Mouse (Mus musculus): ENCODE measurements around the gene Galc.

The Galc gene

DNA sequence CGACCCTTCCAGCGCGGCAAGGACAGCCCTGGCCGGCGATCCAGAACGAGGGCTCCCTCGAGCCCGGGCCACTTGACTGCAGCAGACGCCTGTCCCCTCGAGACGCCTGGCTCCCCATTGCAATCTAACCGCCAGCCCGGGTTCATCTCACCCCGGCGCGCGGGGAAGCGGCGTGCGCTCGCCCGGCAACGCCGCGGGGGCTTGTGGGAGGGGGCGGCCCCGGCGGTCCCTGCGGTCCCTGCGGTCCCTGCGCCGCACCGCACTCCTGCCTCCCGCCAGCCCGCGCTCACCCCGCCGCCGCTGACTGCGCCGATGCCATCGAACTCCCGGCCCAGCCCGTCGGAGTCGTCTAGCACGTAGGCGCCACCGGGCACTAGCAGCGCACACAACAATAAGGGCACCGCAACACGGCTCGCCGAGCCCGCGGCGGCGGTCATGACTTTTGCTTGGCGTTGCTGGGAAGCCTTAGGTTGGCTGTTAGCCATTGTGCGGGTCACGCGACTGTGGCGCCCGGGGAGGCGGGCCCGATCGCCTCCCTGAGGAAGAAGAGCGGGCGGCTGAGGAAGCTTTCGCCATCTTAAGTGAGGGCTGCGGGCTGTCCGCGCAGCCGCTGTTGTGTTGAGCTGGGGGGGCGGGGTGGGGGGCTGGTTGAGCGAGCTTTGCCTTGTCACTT is at the start of gene Galc:
Gene Galc, minus strand, starts transcription at position 615 of the 673 bp plus-strand sequence.
- peak; percentile 92 to 93 for DNase-seq

DNA sequence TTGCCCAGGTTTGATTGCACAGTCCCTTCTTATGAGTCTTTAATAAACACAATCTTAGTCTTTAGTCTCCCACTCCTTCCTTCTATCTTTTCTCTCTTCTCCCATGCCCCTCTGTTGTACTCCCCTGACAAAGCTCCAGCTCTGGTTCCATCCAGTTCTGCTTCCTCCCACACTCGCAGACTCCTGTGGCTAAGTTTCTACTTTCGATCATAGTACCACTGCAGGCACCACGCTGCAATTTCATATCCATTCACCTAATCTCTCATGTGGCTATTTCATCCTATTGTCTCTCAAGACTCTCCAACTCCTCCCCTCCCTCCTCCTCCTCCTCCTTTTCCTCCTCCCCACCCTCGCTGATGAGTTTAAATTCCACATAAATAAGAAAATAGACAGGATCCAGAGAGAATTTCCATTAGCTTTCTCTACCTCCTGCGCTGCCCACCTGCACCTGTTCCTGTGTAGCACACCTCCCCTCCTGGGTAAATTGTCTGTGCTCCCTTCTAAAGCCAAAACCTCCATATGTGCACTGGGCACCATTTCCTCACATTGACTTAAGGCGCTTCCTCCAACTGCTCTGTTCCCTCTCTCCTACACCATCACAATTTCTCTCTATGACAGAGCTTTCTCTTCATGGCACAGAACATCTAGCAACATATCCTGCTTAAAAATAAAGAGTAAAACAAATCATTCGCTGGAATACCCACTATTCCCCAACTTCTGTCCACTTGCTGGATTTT is 48.1 kb upstream of the Galc start:
- peak; percentile 70 to 84 for DNase-seq

DNA sequence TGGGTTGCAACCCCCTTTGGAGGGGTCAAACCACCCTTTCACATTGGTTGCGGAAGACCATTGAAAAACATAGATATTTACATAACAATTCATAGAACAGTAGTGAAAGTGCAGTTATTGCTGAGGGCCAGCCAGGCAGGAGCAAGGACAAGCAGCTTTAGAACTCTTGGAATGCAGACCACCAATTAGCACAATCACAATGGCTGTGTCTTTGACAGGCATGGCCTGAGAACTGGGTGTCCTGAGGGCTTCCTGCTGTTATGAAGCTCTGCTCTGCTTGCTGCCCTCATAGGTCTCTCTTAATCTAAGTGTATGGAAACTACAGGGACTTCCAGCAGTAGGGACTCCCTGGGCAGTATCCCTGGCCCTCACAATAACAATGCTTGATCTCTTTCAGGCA is 43.8 kb upstream of the Galc start:
- DNase-seq, result no peak

DNA sequence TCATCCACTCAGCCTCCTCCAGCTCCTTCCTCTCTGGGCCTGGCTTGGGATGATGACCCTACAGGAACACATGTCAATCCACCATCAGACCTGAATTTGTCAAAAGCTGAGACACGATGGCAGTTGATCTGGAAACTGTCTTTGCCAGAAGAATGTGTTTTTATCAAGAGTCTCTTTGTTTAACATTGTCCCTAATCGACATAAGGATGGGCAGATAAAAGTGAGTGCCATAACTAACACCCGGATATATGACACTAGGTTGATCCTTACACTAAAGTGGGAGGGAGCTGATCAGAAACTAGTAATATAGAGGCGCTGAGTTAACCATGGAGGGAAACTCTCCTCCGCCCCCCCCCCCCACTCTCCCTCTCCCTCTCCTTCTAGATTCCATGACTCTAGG is 42.7 kb upstream of the Galc start:
- no peak for DNase-seq

DNA sequence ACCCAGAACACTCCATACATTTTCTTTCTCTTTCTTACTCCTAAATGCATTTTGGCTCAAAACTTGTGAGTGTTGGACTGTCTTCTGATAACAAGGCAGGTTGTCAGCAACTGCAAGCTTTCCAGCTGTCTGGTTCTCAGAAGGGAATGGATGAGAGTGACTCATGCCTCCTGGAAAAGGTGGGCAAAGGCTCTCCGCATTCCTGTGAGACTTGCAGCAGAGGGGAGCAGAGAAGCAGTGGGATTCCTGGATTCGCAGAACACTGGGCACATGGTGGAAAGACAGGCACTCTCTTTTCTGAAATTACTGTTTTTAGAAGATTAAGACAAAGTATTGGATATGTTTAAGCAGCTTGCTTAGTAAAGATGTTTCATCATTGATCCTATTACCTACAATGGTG is 35.0 kb upstream of the Galc start:
- DNase-seq, result no peak

DNA sequence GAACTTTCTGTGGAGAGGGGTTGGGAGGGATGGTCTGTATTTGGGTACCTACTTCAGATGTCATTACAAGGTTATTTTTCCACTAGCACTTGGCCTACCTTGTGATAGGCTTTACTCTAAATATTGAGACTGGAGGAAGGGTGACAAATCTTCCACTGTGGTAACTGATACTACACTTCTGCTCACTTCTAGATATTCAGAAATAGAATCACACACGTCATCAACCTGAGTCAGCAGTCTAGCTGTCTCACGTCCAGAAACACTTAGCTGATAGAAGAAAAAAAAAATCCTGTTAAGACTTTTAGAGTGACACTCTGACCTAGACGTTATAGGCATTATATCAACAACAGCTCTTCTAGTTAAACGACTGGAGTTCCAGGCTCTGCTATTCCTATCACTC is 33.0 kb upstream of the Galc start:
- DNase-seq, result no peak

DNA sequence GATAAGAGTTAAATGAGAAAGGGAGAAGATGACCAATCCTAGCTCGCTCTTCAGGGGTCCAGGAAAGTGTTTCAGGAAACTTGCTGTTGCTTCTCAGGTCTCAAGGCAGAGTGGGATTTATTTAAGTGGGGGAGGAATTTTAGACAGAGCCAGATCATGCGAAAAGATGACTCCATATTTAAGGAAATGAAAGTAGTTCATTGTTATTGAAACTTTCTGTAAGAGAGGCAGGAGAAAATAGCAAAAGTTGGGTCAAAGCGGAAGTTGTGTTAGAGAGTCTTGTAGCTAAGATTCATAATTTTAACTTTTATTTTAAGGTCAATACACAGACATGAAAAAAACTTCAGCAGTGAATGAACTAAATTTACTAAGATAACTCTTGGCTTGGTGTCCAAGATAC is 31.2 kb upstream of the Galc start:
- no peak for DNase-seq

DNA sequence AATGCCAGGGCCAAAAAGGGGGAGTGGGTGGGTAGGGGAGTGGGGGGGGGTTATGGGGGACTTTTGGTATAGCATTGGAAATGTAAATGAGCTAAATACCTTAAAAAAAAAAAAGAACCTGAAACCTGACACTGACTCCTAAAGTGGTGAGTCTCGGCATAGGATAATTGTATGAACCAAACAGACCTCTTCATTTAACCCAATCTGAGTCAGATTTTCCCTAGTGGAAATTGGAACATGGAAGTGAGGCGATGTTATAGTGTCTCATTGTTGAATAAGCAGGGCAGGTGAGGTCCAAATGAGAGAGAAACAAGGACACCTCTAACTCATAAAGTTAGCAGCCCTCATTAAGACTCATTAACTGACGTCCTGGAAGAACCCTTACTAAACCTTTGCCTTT is 25.2 kb upstream of the Galc start:
- no peak for DNase-seq

DNA sequence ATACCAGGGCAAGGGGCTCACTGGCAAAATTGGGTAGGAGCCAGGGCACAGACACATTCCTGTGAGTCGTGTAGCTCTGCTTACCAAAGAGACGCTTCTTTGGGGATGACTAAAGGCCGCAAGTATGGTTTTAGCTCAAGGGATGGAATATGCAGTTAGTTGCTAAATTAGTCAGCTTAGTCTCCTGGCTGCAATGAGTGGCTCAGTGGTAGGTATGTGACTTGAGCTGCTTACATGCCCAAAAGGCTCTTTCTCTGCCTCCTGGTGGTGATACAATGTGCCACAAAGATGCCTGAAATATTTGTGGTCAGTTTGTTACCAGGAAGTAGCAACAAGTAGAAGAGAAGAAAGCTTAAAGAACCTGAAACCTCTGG is 24.2 kb upstream of the Galc start:
- DNase-seq, result no peak

DNA sequence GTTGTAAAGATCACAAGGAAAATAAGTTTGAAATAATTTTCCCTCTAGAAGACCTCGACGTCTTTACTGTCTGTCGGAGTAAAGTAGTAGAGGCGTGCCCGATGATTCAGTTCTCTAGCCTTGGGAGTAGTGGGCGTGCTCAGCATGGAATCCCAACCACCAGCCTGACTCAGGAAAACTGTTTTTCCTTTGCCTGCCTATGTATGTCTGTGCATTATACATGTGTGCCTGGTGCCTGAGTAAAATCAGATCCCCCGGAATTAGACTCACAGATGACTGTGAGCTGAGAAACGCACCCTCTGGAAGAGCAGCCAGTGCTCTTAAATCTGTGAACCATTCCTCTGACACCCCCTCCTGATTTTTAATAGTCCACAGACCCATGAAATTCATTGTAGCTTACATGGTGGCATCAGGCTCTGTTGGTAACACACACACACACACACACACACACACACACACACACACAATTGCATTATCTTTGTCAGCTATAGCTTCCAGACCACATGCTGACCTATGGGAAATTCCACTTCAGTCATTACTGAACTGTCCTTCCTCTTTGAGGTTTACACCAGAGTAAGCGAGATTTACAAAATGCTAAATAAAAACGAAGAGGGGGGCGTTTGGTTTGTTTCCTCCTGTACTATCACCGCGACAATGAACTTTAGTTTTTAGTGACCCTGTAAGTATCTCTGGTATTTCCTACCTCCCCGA is 23.7 kb upstream of the Galc start:
- DNase-seq, result no peak

DNA sequence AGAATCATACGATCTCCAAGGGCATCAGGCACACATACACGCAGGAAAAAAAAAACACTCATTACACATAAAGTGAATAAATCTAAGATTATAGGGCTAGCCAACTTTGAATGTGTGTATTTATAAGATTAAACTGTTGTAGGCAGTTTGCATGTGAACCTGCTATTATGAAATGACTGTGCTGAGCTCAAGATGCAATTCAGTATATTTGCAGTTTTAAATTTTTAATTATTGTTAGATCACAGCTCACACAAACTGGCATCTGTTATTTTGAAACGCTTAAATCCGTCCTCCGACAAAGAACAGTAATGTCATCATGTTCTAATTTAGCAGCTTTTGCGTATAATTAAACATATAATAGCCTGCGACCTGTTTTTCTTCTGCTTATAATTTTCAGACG is 21.7 kb upstream of the Galc start:
- no peak for DNase-seq

DNA sequence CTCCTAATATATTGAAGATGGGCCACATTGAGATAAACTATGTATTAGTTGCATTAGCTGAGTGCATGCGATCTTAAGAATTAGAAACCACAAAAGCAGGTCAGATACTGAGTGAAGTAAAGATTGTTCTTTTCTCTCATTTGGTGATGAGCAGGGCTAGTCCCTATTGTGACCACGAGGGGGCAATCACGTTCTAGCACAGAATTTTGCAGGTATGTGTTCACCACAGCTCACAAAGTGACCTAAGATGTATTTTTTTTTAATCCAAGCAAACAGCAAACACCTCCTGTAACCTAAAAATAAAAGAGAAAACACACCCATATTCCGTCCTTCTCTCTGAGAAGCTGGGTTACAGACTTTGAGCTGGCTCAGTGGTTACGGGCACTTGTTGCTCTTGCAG is 21.3 kb upstream of the Galc start:
- DNase-seq, result peak; percentile 88 to 89

DNA sequence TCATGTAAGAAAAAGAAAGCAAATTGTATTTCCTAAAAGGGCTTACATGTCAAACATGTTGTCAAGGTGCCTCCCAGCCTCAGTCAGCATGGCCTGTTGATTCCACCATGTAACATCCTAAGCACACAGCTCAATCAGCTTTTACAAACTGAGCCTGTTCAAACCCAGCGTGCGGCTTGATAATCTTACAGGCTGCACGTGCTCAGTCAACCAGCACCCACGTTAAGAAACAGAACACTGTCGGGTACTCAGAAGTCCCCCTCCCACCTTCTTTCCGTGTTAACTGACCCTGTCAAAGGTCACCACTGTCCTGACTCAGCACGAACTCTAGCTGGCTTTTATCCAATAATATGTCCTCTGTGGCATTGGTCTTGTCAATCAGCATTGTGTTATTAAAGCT is 13.2 kb upstream of the Galc start:
- no peak for DNase-seq

DNA sequence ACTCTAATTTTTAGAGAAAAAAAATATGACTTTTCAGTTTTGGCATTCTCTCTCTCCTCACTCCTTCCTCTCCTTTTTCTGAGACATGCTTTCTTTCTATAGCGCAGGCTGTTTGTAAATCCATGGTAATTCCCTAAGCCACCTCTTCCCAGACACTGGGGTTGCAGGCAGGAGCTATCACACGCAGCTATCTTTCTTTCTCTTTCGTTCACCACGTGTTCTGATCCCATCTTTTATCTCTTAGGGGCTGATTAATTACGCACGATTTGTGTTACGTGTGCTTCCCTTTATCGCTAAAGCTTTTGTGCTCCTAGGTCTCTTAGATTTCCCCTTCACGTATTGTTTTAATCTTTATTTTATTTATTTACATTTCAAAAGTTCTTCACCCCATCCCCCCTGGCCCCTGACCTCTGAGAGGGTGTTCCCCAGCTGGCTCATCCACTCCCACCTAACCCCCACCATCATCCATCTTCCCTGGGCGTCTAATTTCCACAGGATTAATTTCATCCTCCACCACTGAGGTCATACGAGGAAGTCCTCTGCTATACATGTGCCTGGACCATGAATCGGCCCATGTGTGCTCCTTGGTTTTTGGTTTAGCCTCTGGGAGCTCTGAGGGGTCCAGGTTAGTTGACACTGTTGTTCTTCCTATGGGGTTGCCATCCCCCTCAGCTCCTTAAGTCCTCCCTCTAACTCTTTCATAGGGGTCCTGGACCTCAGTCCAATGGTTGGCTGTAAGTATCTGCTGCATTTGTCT is 11.7 kb upstream of the Galc start:
- no peak for DNase-seq

DNA sequence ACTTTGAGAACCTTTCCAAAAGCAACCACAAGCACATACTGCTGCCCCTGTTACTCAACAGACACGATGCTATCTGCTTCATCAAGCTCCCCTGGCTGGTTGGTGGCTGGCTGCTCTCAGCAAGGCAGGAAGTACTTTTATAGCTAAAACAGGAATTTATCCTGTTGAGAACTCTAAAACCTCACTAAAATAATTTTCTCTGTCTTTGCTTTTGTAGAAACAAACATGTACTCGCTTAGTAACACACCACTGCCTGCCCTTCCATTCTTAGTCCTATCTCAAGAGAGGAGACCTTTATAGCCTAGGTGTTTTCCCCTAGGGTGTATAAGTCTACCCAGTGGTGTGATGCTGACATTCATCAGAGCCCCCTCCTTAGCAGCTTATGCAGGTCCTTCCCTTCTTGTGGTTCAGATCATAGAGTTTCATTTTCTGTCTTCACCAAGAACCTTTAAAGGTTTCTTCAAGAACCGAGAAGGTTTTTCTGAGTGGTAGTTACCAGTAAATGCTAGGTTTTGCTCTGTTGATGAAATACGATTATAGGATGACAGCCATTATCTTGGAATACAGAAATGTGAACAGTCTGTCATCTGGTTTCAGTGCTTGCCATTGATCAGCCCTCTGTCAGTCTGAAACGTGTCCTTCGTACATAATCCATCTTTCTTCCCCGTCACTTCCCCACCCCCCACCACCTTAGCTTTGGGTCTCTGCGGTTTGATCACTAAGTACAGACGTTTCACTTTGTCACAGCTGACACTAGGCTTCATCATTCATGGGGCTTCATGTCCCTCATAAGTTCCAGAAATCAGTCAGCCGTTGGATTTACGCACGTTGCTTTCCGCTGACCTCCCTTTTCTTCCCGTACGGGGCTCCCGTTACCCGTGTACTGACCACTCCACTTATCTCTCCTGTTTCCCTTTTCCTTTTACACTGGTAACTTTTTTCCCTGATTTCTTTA is 10.8 kb upstream of the Galc start:
- no peak for DNase-seq

DNA sequence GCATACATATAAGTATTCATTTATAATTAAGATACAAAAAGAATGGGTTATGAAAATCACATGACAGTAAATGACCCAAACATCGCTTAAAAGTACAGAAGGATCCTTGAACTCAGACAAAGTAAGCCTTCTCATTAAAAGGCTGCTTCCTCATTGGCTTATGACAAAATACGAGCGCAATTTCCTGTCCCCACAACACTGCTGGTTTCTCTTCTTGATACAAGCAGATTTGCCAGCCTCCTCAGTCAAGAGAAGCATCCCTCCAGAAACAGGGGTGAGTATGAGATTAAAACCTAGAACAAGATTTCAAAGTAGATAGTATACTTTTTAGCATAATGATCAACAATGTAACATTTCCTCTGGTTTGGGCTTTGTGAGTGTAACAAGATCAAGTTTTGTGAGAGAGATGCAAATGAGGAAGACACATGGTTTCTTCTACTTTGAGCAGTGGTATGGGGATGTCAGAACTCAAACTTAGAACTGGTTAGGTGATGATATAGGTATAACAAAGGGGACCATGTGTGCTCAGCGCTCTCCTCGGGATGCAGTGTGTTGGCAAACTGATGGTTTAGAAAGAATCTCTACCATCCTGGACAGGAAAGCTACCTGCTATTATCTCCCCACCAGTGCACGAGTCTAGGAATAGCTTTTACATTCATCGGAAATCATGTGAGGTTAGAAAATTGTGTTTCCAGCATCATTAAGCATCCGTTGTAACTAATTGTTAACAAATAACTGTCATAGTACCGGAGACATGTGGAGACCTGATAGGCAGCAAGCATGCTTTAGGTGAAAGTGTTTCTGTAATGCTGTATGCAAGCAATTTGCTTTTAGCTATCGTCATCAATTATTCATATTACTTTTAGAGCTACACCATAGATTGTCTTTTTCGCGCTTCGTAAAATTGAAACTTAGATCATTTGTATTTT is 9.4 kb upstream of the Galc start, which contains the start of gene Gpr65:
Gene Gpr65, plus strand, starts transcription at position 195 of the 929 bp plus-strand sequence.
- no peak for DNase-seq

DNA sequence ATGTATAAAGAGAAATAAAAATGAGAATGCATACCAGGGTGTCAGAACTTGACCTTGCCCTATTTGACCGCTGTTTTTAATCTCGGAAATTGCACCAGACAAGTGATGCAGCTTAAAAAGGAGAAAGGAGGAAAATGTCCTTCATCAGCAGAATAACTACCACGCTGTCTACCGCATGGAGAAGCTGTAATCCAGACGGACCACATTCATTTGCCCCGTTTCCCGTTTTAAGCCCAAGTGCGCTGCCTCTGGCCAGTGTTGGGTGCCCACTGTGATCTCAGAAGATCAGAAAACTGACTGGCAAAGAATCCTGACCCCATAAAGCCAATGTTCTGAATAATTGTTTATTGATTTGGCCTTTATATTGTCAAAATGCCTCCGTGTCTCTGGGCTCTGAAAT is 6.4 kb upstream of the Galc start:
- DNase-seq, result no peak

DNA sequence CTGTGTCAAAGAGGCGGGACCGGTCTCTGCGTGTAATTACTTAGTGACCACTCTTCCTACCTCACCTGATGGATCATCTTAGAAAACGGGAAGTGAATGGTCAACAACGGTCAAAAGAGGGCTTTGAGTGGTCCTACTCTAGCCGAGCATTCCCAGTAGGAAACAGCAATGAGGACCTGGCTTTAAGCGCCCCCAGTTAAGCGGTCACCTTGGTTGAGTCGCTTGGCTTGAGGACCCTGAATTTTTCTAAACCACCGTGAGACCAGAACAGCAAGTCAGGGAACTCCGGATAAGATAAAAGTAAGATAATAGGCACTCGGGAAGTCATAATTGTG is 226 bp upstream of the Galc start:
- DNase-seq, result no peak

DNA sequence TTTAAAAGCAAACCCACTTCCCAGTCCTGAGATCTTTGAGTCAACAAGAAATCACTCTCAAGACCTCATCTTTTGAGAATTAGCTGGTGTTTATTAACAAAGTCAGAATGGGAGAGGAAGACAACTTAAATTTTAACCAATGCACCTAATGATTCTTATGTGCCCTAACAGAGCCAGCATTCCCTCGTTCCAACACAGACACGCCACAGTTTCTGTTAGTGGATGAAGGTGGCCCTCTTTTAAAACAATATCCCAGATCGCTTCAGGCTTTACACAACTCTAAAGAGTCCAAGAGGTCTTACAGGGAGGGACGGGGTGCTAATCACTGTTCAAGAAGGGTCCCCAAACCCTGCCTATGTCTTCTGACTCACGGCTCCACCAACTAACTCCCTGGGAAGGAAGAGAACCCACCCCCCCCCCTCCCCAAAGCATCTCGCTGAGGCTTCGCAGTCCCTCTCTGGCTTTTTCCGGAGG is 851 bp downstream of the Galc start:
- no peak for DNase-seq

DNA sequence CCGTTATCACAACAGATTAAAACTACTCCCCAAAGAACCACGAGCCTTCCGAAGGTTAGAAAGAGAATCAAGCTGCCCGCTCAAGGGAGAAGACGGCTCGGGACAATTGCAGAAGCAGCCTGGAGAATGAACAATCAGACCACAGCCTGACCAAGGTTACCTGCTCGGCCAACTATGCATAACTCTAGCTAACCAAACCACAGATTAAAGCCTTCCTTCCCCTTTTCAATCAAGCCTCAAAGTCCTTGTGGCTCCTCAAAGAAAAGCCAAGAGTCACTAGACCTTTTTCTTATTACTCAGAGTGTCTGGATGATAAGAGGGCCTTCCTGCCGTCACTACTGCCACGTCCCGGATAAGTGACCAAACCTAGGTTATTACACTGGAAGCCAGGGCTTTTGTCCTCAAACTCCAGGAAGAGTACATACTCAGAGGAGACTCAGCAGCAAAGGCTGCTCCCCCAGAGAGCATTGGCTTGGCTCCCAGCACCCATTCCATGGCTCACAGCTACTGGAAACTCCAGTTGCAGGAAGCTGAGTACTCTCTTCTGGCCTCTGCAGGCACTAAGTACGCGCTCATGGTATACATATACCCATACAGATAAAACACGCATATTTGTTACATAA is 3.8 kb downstream of the Galc start:
- DNase-seq, result no peak

Data from cerebellum, postnatal 14 days (tissue).